19 mouse cellular contexts compared by ENCODE assay signal in genomic region chr4:104835096-104835495, GRCm38 (mm10). TPM values are rescaled to one million over a fixed set of nuclear protein-coding genes. Genes with fewer than 3 reads are reported as not detected.
DNase-seq lines count a peak whose midpoint lies in the region; ATAC-seq and TF ChIP-seq lines count a peak whose summit lies in the region.
"Had no signal": no experiment of that assay in that cellular context is flagged by ENCODE, and none has a peak within 500 bp of the region (broad histone marks: within the 10 kb centered on the region; RNA-seq: fewer than 3 reads in every experiment).

No protein-coding gene starts in this region.

- H3K9ac ChIP-seq in hindbrain, embryonic 14.5 days: no peak overlapping the region
- H3K9ac ChIP-seq in midbrain, postnatal 0 days (replicated peaks; ENCODE audit: low read length, poor library complexity, severe bottlenecking): no peak overlapping the region

- H3K36me3 ChIP-seq in hindbrain, embryonic 14.5 days (replicated peaks; ENCODE audit: control insufficient read depth, insufficient read depth): no peaks in the 10 kb centered on the region
- no peaks in the 10 kb centered on the region for H3K36me3 ChIP-seq in midbrain, postnatal 0 days (ENCODE audit: insufficient read depth, low read length)
- H3K36me3 ChIP-seq: limb, embryonic 10.5 days had no signal

- intact Hi-C loops in left cerebral cortex, postnatal 10 days (cut with DNase I): no loop called here

- peaks cover 13% of the 10 kb centered on the region for H3K4me1 ChIP-seq in hindbrain, embryonic 14.5 days (replicated peaks; ENCODE audit: control insufficient read depth, insufficient read depth, low read length)
- H3K4me1 ChIP-seq in midbrain, postnatal 0 days (ENCODE audit: insufficient read depth, low read length): no peaks in the 10 kb centered on the region
- H3K4me1 ChIP-seq: limb, embryonic 10.5 days had no signal

- H3K27me3 ChIP-seq in hindbrain, embryonic 14.5 days (ENCODE audit: control insufficient read depth, insufficient read depth, low read length): no peaks in the 10 kb centered on the region
- H3K27me3 ChIP-seq in midbrain, postnatal 0 days (ENCODE audit: insufficient read depth, low read length): no peaks in the 10 kb centered on the region

- TF ChIP-seq CTCF in midbrain, postnatal 0 days (IDR thresholded peaks at IDR 0.05): no peak

- peak; percentile 25 to 47 for DNase-seq in layer of hippocampus, adult 18-20 months (ENCODE audit: low spot score in 2 of 2)
- DNase-seq in layer of hippocampus, postnatal 25 days (ENCODE audit: extremely low spot score in 1 of 2, low spot score in 1 of 2): no peak
- DNase-seq in embryo, embryonic 9.5 days (ENCODE audit: extremely low spot score): peak; percentile 11
- DNase-seq in hindbrain, embryonic 14.5 days (ENCODE audit: low spot score): peak; percentile 63
- peak; percentile 71 for DNase-seq in midbrain, postnatal 0 days (ENCODE audit: low spot score)
- no peak for DNase-seq in spleen, postnatal 10 days (ENCODE audit: low spot score in 2 of 2)
- DNase-seq in MN1 (ENCODE audit: low spot score): no peak
- DNase-seq in left cerebral cortex, postnatal 10 days (ENCODE audit: extremely low spot score in 1 of 2, low spot score in 2 of 2): no peak
- DNase-seq: heart, adult 18-20 months; heart, postnatal 4 days; kidney, postnatal 10 days; lung, adult 18-20 months had no signal

- no peak overlapping the region for H3K4me3 ChIP-seq in hindbrain, embryonic 14.5 days (replicated peaks; ENCODE audit: low read length)
- no peak overlapping the region for H3K4me3 ChIP-seq in midbrain, postnatal 0 days (ENCODE audit: low read depth, low read length)
- H3K4me3 ChIP-seq: limb, embryonic 10.5 days had no signal

- ATAC-seq in hindbrain, embryonic 14.5 days (ENCODE audit: low FRiP score): peak; percentile 66; the same call in 1 of the 2 replicates
- peak; percentile 56; the same call in 1 of the 2 replicates for ATAC-seq in midbrain, postnatal 0 days (ENCODE audit: low FRiP score)

- peak overlapping the region; percentile 63 for H3K27ac ChIP-seq in hindbrain, embryonic 14.5 days
- 0 out of 2 replicates have a peak overlapping the region, but pooled peaks have one; percentile 39 for H3K27ac ChIP-seq in midbrain, postnatal 0 days (ENCODE audit: low read depth, low read length)
- H3K27ac ChIP-seq: limb, embryonic 10.5 days had no signal

- H3K9me3 ChIP-seq in hindbrain, embryonic 14.5 days (ENCODE audit: control insufficient read depth, low read length): no peaks in the 10 kb centered on the region
- no peaks in the 10 kb centered on the region for H3K9me3 ChIP-seq in midbrain, postnatal 0 days (ENCODE audit: low read length)
- H3K9me3 ChIP-seq: limb, embryonic 10.5 days had no signal

- H3K4me2 ChIP-seq in hindbrain, embryonic 14.5 days (replicated peaks): no peak overlapping the region
- no peak overlapping the region for H3K4me2 ChIP-seq in midbrain, postnatal 0 days (ENCODE audit: low read depth, low read length, poor library complexity, severe bottlenecking)

- WGBS in hindbrain, embryonic 14.5 days: 8% methylated on average over 5 of the region's 5 CpGs
- WGBS in midbrain, postnatal 0 days: 11% methylated on average over 5 of the region's 5 CpGs

RNA-seq across cellular contexts. Expression of gene Gm17662, which starts 22.0 kb away (rescaled TPM):
- not detected for total RNA-seq in layer of hippocampus, adult 18-20 months (2021)
- not detected for total RNA-seq in layer of hippocampus, postnatal 25 days (2021)
- polyA plus RNA-seq in hindbrain, embryonic 14.5 days (2014; fragmentation: Nextera tagmentation; extraction: Ambion mirVana): not detected in 2 replicates
- not detected in 2 replicates for total RNA-seq in midbrain, postnatal 0 days (2014; rRNA removed)
- polyA plus RNA-seq in midbrain, postnatal 0 days (2015; fragmentation: Nextera tagmentation; extraction: Ambion mirVana): not detected in 2 replicates
- not detected for total RNA-seq in left cerebral cortex, postnatal 10 days (2021)
- total RNA-seq: heart, adult 18-20 months; heart, postnatal 4 days; megakaryocyte-erythroid progenitor cell, adult 5-6 weeks; MEL had no signal
- polyA plus RNA-seq: C2C12; limb, embryonic 10.5 days; small intestine, adult 2 months; testis, adult 2 months; urinary bladder, adult 2 months had no signal

RNA-seq across cellular contexts. Expression of gene C8a, which starts 41.1 kb away (rescaled TPM):
- not detected for total RNA-seq in layer of hippocampus, adult 18-20 months (2021)
- not detected for total RNA-seq in layer of hippocampus, postnatal 25 days (2021)
- polyA plus RNA-seq in hindbrain, embryonic 14.5 days (2014; fragmentation: Nextera tagmentation; extraction: Ambion mirVana): 0.05 TPM in 1 of 2 replicates, not detected in the other
- not detected in 2 replicates for total RNA-seq in midbrain, postnatal 0 days (2014; rRNA removed)
- polyA plus RNA-seq in midbrain, postnatal 0 days (2015; fragmentation: Nextera tagmentation; extraction: Ambion mirVana): 0.04 and 0.06 TPM in 2 replicates
- under 1 TPM; 0.10 to 0.17 TPM for total RNA-seq in left cerebral cortex, postnatal 10 days (2021)
- total RNA-seq: heart, adult 18-20 months; heart, postnatal 4 days; megakaryocyte-erythroid progenitor cell, adult 5-6 weeks; MEL had no signal
- polyA plus RNA-seq: C2C12; limb, embryonic 10.5 days; urinary bladder, adult 2 months had no signal

Comparison
In these comparisons a context has a peak if more than half of its experiments do, and no peak if none do; other contexts are left out.
1. DNase-seq: peak in layer of hippocampus, adult 18-20 months (2 of 2), embryo, embryonic 9.5 days (single experiment), hindbrain, embryonic 14.5 days (single experiment) and midbrain, postnatal 0 days (single experiment); none in layer of hippocampus, postnatal 25 days (0 of 2), spleen, postnatal 10 days (0 of 2), MN1 (single experiment) and left cerebral cortex, postnatal 10 days (0 of 2).